Comparison of ENCODE assay signal across 21 mouse cellular contexts in genomic region chr3:141540749-141541148, GRCm38 (mm10).
"Had no signal": no experiment of that assay in that cellular context is flagged by ENCODE, and none has a peak within 500 bp of the region (broad histone marks: within the 10 kb centered on the region; RNA-seq: fewer than 3 reads in every experiment).

No protein-coding gene starts in this region.

- H3K27me3 ChIP-seq: limb, embryonic 13.5 days; liver, embryonic 12.5 days; liver, embryonic 15.5 days; lung, embryonic 15.5 days; neural tube, embryonic 12.5 days had no signal

- H3K4me3 ChIP-seq: limb, embryonic 10.5 days; limb, embryonic 13.5 days; liver, embryonic 12.5 days; liver, embryonic 15.5 days; lung, embryonic 15.5 days; neural tube, embryonic 12.5 days had no signal

- H3K4me1 ChIP-seq: liver, embryonic 12.5 days; liver, embryonic 15.5 days; lung, embryonic 15.5 days; neural tube, embryonic 12.5 days had no signal

- H3K9ac ChIP-seq: limb, embryonic 13.5 days; liver, embryonic 12.5 days; liver, embryonic 15.5 days; lung, embryonic 15.5 days; neural tube, embryonic 12.5 days had no signal

- H3K27ac ChIP-seq: limb, embryonic 10.5 days; limb, embryonic 13.5 days; liver, embryonic 12.5 days; liver, embryonic 15.5 days; lung, embryonic 15.5 days; neural tube, embryonic 12.5 days; stomach, postnatal 0 days had no signal

- DNase-seq: kidney, adult 18-20 months; kidney, adult 9 months; kidney, postnatal 14 days; kidney, postnatal 4 days; layer of hippocampus, adult 9-11 months; liver; lung, adult 18-20 months; lung, postnatal 10 days; lung, postnatal 36 days; midbrain, embryonic 14.5 days; right cerebral cortex, postnatal 14 days; right cerebral cortex, postnatal 4 days; thymus, postnatal 25 days had no signal

- ATAC-seq: liver, embryonic 12.5 days had no signal

- H3K36me3 ChIP-seq: limb, embryonic 10.5 days; limb, embryonic 13.5 days; liver, embryonic 12.5 days; liver, embryonic 15.5 days; lung, embryonic 15.5 days; neural tube, embryonic 12.5 days had no signal

- H3K4me2 ChIP-seq: limb, embryonic 13.5 days; liver, embryonic 12.5 days; liver, embryonic 15.5 days; lung, embryonic 15.5 days; midbrain, embryonic 11.5 days; neural tube, embryonic 12.5 days had no signal

- H3K9me3 ChIP-seq: limb, embryonic 10.5 days; limb, embryonic 13.5 days; liver, embryonic 12.5 days; liver, embryonic 15.5 days; lung, embryonic 15.5 days; neural tube, embryonic 12.5 days had no signal
